Mouse (Mus musculus) gastrocnemius, postnatal 10 days (tissue): ENCODE data around the gene Itgam. TPM values are rescaled to one million over a fixed set of nuclear protein-coding genes. Genes with fewer than 3 reads are reported as not detected.
A peak's percentile ranks its signal among the peaks of the same experiment; 100 is the strongest.
"Not testable (repeated sequence)": the region's sequence is repeated elsewhere in the genome, so short reads cannot be mapped to it uniquely, and the experiment has no call there.

Experiments used
- DNase-seq: peaks from one replicate; pipeline ENCODE4 v3.0.0; 2021; ENCODE audit warnings: mixed read lengths
- long read RNA-seq, 2 experiments: library from polyadenylated mRNA; stranded (forward); transcript quantifications; one replicate each; pipeline ENCODE4 v2.0.0; 2021
- total RNA-seq, 2 experiments: library from RNA; stranded (reverse); gene quantifications; 2 replicates each; pipeline ENCODE4 v1.2.3; 2021

The Itgam gene
- total RNA-seq: 1 to 10 TPM; 1.5 to 3.4 TPM
- long read RNA-seq, experiment 1: 0 reads
- long read RNA-seq, experiment 2: 0 reads

GRCm38 (mm10) chr7:128062456-128062855, at the start of gene Itgam, which contains the start of gene Gm49368:
Gene Itgam, plus strand, starts transcription at chr7:128062640.
Gene Gm49368, plus strand, starts transcription at chr7:128062683.
- no peak for DNase-seq

GRCm38 (mm10) chr7:128013116-128013515, 49.3 kb upstream of the Itgam start:
- no peak for DNase-seq

GRCm38 (mm10) chr7:128016134-128016533, 46.3 kb upstream of the Itgam start:
- DNase-seq: not testable (repeated sequence)

- DNase-seq: no peak
These were observed 45.8 kb upstream of the Itgam start for GRCm38 (mm10) chr7:128016650-128017049.

- DNase-seq: no peak
These were observed 44.2 kb upstream of the Itgam start for GRCm38 (mm10) chr7:128018275-128018674.

GRCm38 (mm10) chr7:128019187-128019586, 43.3 kb upstream of the Itgam start:
- DNase-seq: no peak

GRCm38 (mm10) chr7:128022974-128023373, 39.5 kb upstream of the Itgam start:
- no peak for DNase-seq

- no peak for DNase-seq
These were observed 38.9 kb upstream of the Itgam start for GRCm38 (mm10) chr7:128023565-128023964.

GRCm38 (mm10) chr7:128024364-128024763, 38.1 kb upstream of the Itgam start:
- no peak for DNase-seq

- DNase-seq: no peak
These were observed 37.5 kb upstream of the Itgam start for GRCm38 (mm10) chr7:128024932-128025331.

GRCm38 (mm10) chr7:128025381-128025780, 37.1 kb upstream of the Itgam start:
- DNase-seq: no peak

- no peak for DNase-seq
These were observed 30.9 kb upstream of the Itgam start for GRCm38 (mm10) chr7:128031403-128031976.

GRCm38 (mm10) chr7:128032290-128032988, 30.0 kb upstream of the Itgam start:
- DNase-seq: no peak

GRCm38 (mm10) chr7:128032989-128033293, 29.5 kb upstream of the Itgam start:
- DNase-seq: no peak

GRCm38 (mm10) chr7:128033616-128034015, 28.8 kb upstream of the Itgam start:
- no peak for DNase-seq

GRCm38 (mm10) chr7:128042161-128042820, 20.1 kb upstream of the Itgam start:
- not testable (repeated sequence) for DNase-seq

- peak; percentile 25 for DNase-seq
These were observed 18.2 kb upstream of the Itgam start for GRCm38 (mm10) chr7:128044142-128044785.

- DNase-seq: no peak
These were observed 16.8 kb upstream of the Itgam start for GRCm38 (mm10) chr7:128045640-128046039.

- no peak for DNase-seq
These were observed 13.6 kb upstream of the Itgam start for GRCm38 (mm10) chr7:128048819-128049218.

GRCm38 (mm10) chr7:128049254-128049653, 13.2 kb upstream of the Itgam start:
- DNase-seq: no peak

GRCm38 (mm10) chr7:128050739-128051138, 11.7 kb upstream of the Itgam start:
- DNase-seq: no peak

GRCm38 (mm10) chr7:128053061-128053460, 9.4 kb upstream of the Itgam start:
- DNase-seq: no peak

- DNase-seq: no peak
These were observed 5.5 kb upstream of the Itgam start for GRCm38 (mm10) chr7:128056917-128057444.
